Mouse (Mus musculus) spleen, adult 2 months (tissue): ENCODE measurements at regions not wholly inside any gene's neighbourhood (a gene's known extent, or its start where the extent isn't known, plus 50 kb on each side); places are given as distances from the start of the nearest gene placed in this dataset.

Source experiments
- DNase-seq, 2 experiments: peaks; one replicate each; pipeline versions ENCODE4 v3.0.0 to v3.0.0-alpha.2; 2012 to 2021; ENCODE audit warnings: low spot score in 2 of 2, low read depth in 1 of 2
- H3K27ac ChIP-seq: fragments of 200-500 bp; 2 replicates; pipeline ENCODE4 v1.5.1; 2012; ENCODE audit warnings: low read length, inconsistent platforms; ENCODE audit not compliant: insufficient read depth
- H3K27me3 ChIP-seq: fragments of 200-500 bp; 2 replicates; pipeline ENCODE4 v1.6.1; 2012; ENCODE audit warnings: mild to moderate bottlenecking, moderate library complexity, low read length, inconsistent platforms; ENCODE audit not compliant: control insufficient read depth, insufficient read depth
- H3K36me3 ChIP-seq: fragments of 200-500 bp; 2 replicates; pipeline ENCODE4 v1.6.1; 2012; ENCODE audit warnings: mild to moderate bottlenecking, low read length, inconsistent platforms; ENCODE audit not compliant: control insufficient read depth, insufficient read depth
- H3K4me1 ChIP-seq: fragments of 200-500 bp; 2 replicates; pipeline ENCODE4 v1.6.1; 2011; ENCODE audit warnings: inconsistent platforms; ENCODE audit not compliant: control insufficient read depth, insufficient read depth, insufficient read length
- H3K4me3 ChIP-seq: fragments of 200-500 bp; 2 replicates; pipeline ENCODE4 v1.5.1; 2011; ENCODE audit warnings: mild to moderate bottlenecking, inconsistent platforms; ENCODE audit not compliant: insufficient read depth, insufficient read length; ENCODE audit errors: extremely low read depth
- CTCF ChIP-seq: fragments of 200-500 bp; IDR thresholded peaks from 2 replicates; pipeline ENCODE4 v1.5.1; 2011; ENCODE audit warnings: mild to moderate bottlenecking, inconsistent platforms; ENCODE audit not compliant: insufficient read depth, insufficient read length, insufficient replicate concordance; ENCODE audit errors: extremely low read depth
- POLR2A ChIP-seq: fragments of 200-500 bp; IDR thresholded peaks from 2 replicates; pipeline ENCODE4 v1.6.1; 2011; ENCODE audit warnings: low read depth, low read length, inconsistent platforms
- WGBS: fragments of 180-500 bp; shearing (Covaris S2); methylation state at CpG from one replicate; pipeline ENCODE4 v1.1.7; 2018; 5-methylcytosine and 5-hydroxymethylcytosine counted together

GRCm38 (mm10) chr15:36865332-36865731 is 142.2 kb downstream of the Zfp706 start:
- Histone ChIP-seq H3K27me3 (no peaks in the 10 kb centered on the region), H3K27ac (no peak overlapping the region), H3K4me3 (no peak overlapping the region), H3K36me3 (no peaks in the 10 kb centered on the region), H3K4me1 (peaks cover 3% of the 10 kb centered on the region; the same call in 1 of the 2 replicates)
- no peak for DNase-seq
- TF ChIP-seq CTCF (no peak), POLR2A (no peak)
- WGBS = 11% methylated on average over 3 of the region's 3 CpGs

GRCm38 (mm10) chr15:36864046-36864445 is 143.5 kb downstream of the Zfp706 start:
- H3K36me3 ChIP-seq = no peaks in the 10 kb centered on the region
- H3K4me1 ChIP-seq = peaks cover 3% of the 10 kb centered on the region; the same call in 1 of the 2 replicates
- DNase-seq = no peak
- TF ChIP-seq CTCF (no peak), POLR2A (no peak)
- no peak overlapping the region for H3K4me3 ChIP-seq
- 83% methylated on average over 2 of the region's 2 CpGs for WGBS
- H3K27me3 ChIP-seq = no peaks in the 10 kb centered on the region
- no peak overlapping the region for H3K27ac ChIP-seq

GRCm38 (mm10) chr15:36858711-36859110 is 148.9 kb downstream of the Zfp706 start:
- Histone ChIP-seq H3K4me1 (peaks cover 2% of the 10 kb centered on the region; the same call in 1 of the 2 replicates), H3K4me3 (no peak overlapping the region), H3K27me3 (no peaks in the 10 kb centered on the region), H3K27ac (no peak overlapping the region), H3K36me3 (no peaks in the 10 kb centered on the region)
- TF ChIP-seq POLR2A (no peak), CTCF (no peak)
- 87% methylated on average over 4 of the region's 4 CpGs for WGBS
- DNase-seq = no peak

- Histone ChIP-seq H3K4me3 (no peak overlapping the region), H3K27me3 (no peaks in the 10 kb centered on the region), H3K36me3 (no peaks in the 10 kb centered on the region), H3K4me1 (peaks cover 2% of the 10 kb centered on the region; the same call in 1 of the 2 replicates), H3K27ac (no peak overlapping the region)
- TF ChIP-seq CTCF (no peak), POLR2A (no peak)
- WGBS = 96% methylated on average over 1 of the region's 1 CpGs
- no peak for DNase-seq
Measured at GRCm38 (mm10) chr15:36857622-36858021, 150.0 kb downstream of the Zfp706 start.

- Histone ChIP-seq H3K27ac (no peak overlapping the region), H3K36me3 (no peaks in the 10 kb centered on the region), H3K4me3 (no peak overlapping the region), H3K27me3 (no peaks in the 10 kb centered on the region), H3K4me1 (peaks cover 2% of the 10 kb centered on the region; the same call in 1 of the 2 replicates)
- no peak for DNase-seq
- WGBS = 73% methylated on average over 7 of the region's 7 CpGs
- TF ChIP-seq POLR2A (no peak), CTCF (no peak)
Measured at GRCm38 (mm10) chr15:36855550-36856131, 151.9 kb downstream of the Zfp706 start.

- DNase-seq = no peak
- WGBS = 61% methylated on average over 6 of the region's 6 CpGs
- no peak overlapping the region for H3K4me3 ChIP-seq
- H3K27me3 ChIP-seq = no peaks in the 10 kb centered on the region
- H3K36me3 ChIP-seq = no peaks in the 10 kb centered on the region
- H3K27ac ChIP-seq = no peak overlapping the region
- TF ChIP-seq POLR2A (no peak), CTCF (no peak)
- H3K4me1 ChIP-seq = peaks cover 2% of the 10 kb centered on the region; the same call in 1 of the 2 replicates
Measured at GRCm38 (mm10) chr15:36854900-36855321, 152.7 kb downstream of the Zfp706 start.

- no peak for DNase-seq
- Histone ChIP-seq H3K36me3 (no peaks in the 10 kb centered on the region), H3K27me3 (no peaks in the 10 kb centered on the region), H3K27ac (no peak overlapping the region), H3K4me3 (no peak overlapping the region), H3K4me1 (peaks cover 9% of the 10 kb centered on the region; the same call in 1 of the 2 replicates)
- no peak for TF ChIP-seq CTCF
- TF ChIP-seq POLR2A = no peak
- 77% methylated on average over 6 of the region's 6 CpGs for WGBS
Measured at GRCm38 (mm10) chr15:36852229-36852821, 155.2 kb downstream of the Zfp706 start.
